Mouse (Mus musculus) myocyte (in vitro differentiated cells): ENCODE results near the gene Dram1. TPM values are rescaled to one million over a fixed set of nuclear protein-coding genes. Genes with fewer than 3 reads are reported as not detected.

Experiments
- H3K27me3 ChIP-seq: one replicate; pipeline ENCODE4 v1.6.1; 2011; ENCODE audit not compliant: control insufficient read depth, insufficient read depth, insufficient read length
- H3K36me3 ChIP-seq: one replicate; pipeline ENCODE4 v1.6.1; 2011; ENCODE audit not compliant: control insufficient read depth, insufficient read depth
- H3K4me2 ChIP-seq: one replicate; pipeline ENCODE4 v1.6.1; 2011; ENCODE audit warnings: low read depth, control low read depth
- H3K4me3 ChIP-seq: one replicate; pipeline ENCODE4 v1.5.1; 2011; ENCODE audit warnings: mild to moderate bottlenecking, control low read depth, moderate library complexity
- H3K79me2 ChIP-seq: one replicate; pipeline ENCODE4 v1.6.1; 2011; ENCODE audit not compliant: control insufficient read depth, insufficient read depth
- H3ac ChIP-seq: one replicate; pipeline ENCODE4 v1.6.1; 2011; ENCODE audit not compliant: control insufficient read depth, insufficient read length
- CEBPB ChIP-seq: IDR thresholded peaks from 2 replicates; pipeline ENCODE4 v1.6.1; 2011; ENCODE audit warnings: mild to moderate bottlenecking, moderate library complexity; ENCODE audit not compliant: poor library complexity, insufficient read depth, severe bottlenecking
- E2F4 ChIP-seq: IDR thresholded peaks from one replicate; pipeline ENCODE4 v1.6.1; 2011; ENCODE audit warnings: mild to moderate bottlenecking, control low read depth, moderate library complexity; ENCODE audit not compliant: insufficient read depth
- MAX ChIP-seq: IDR thresholded peaks from one replicate; pipeline ENCODE4 v1.6.1; 2011; ENCODE audit warnings: low read depth, mild to moderate bottlenecking, control low read depth
- MYOD1 ChIP-seq, 3 experiments: IDR thresholded peaks; one replicate each; pipeline ENCODE4 v1.6.1; 2011; ENCODE audit warnings: control low read depth in 2 of 3, low read depth in 2 of 3, mild to moderate bottlenecking in 2 of 3, moderate library complexity in 1 of 3; ENCODE audit not compliant: insufficient read length in 2 of 3, control insufficient read depth in 1 of 3
- MYOG ChIP-seq, 3 experiments: IDR thresholded peaks; one replicate each; pipeline ENCODE4 v1.6.1; 2011; ENCODE audit warnings: control low read depth in 2 of 3, low read depth in 2 of 3, mild to moderate bottlenecking in 2 of 3; ENCODE audit not compliant: insufficient read length in 2 of 3, control insufficient read depth in 1 of 3, insufficient read depth in 1 of 3
- POLR2A ChIP-seq: IDR thresholded peaks from one replicate; pipeline ENCODE4 v1.6.1; 2011; ENCODE audit warnings: low read depth, mild to moderate bottlenecking, control low read depth, moderate library complexity; ENCODE audit not compliant: insufficient read length
- POLR2AphosphoS2 ChIP-seq: IDR thresholded peaks from one replicate; pipeline ENCODE4 v1.6.1; 2011; ENCODE audit warnings: low read depth, control low read depth; ENCODE audit not compliant: insufficient read length
- REST ChIP-seq: IDR thresholded peaks from one replicate; pipeline ENCODE4 v1.6.1; 2011; ENCODE audit warnings: mild to moderate bottlenecking, control low read depth, moderate library complexity; ENCODE audit not compliant: insufficient read depth, insufficient read length
- SRF ChIP-seq: IDR thresholded peaks from one replicate; pipeline ENCODE4 v1.6.1; 2011; ENCODE audit warnings: low read depth; ENCODE audit not compliant: control insufficient read depth, insufficient read length
- TCF12 ChIP-seq: IDR thresholded peaks from one replicate; pipeline ENCODE4 v1.6.1; 2011; ENCODE audit warnings: mild to moderate bottlenecking, control low read depth; ENCODE audit not compliant: poor library complexity, insufficient read depth, severe bottlenecking
- TCF3 ChIP-seq: IDR thresholded peaks from one replicate; pipeline ENCODE4 v1.6.1; 2011; ENCODE audit warnings: low read depth, control low read depth; ENCODE audit not compliant: insufficient read length
- USF1 ChIP-seq: IDR thresholded peaks from one replicate; pipeline ENCODE4 v1.6.1; 2011; ENCODE audit warnings: low read depth, mild to moderate bottlenecking, control low read depth, moderate library complexity
- polyA plus RNA-seq: library from polyadenylated mRNA; unstranded; fragments of >200 nt; fragmentation: generic; extraction: Trizol; gene quantifications from one replicate; pipeline ENCODE4 v1.2.1, GENCODE M21; 2012; ENCODE audit warnings: missing spikeins

Dram1 gene
- polyA plus RNA-seq, 1 experiment, result 1.7 TPM

GRCm38 (mm10) chr10:88381286-88381685 lies 2.4 kb upstream of the Dram1 start:
- Histone ChIP-seq H3K36me3 (no peaks in the 10 kb centered on the region), H3K27me3 (no peaks in the 10 kb centered on the region), H3K79me2 (peaks cover 6% of the 10 kb centered on the region), H3ac (no peak overlapping the region), H3K4me3 (peak overlapping the region; percentile 33), H3K4me2 (peak overlapping the region; percentile 96)
- TF ChIP-seq TCF3 (no peak), E2F4 (no peak), POLR2AphosphoS2 (no peak), CEBPB (no peak), MAX (no peak), MYOD1 (IDR thresholded peaks at IDR 0.05; ENCODE audit: control insufficient read depth in 1 of 3, insufficient read length in 2 of 3, low read depth in 2 of 3) (no peak), SRF (no peak), TCF12 (no peak)

DNA sequence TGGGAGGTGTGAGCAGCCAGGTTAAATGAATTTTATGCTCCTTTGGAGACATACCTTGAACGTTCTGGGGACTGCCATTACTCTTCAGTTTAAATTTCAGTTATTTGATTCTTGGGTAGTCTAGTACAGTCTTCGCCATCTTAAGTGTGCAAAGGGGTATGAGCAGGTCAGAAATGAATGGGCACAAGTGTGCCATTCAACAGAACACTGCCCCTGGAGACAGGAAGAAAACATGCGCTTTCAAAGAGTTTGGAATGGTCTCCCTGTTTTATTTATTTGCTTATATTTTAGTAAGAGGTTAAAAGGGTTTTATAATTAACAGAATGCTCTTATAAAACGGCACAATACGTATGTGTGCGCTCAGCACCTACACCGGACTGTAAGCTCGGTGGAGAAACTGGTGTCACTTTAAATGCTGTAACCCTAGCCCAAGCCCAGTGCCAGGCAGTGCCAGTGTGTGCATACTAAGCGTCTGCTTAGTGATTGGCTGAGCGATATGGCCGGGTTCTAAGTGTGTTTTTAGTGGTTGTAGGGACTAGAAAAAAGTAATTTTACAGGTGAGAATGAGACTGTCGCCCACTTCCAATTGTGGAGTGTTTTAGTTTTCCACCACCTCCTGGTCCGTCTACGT lies 1.7 kb upstream of the Dram1 start:
- H3ac ChIP-seq, result peak overlapping the region; percentile 40
- no peaks in the 10 kb centered on the region for H3K27me3 ChIP-seq
- peak overlapping the region; percentile 96 for H3K4me2 ChIP-seq
- no peaks in the 10 kb centered on the region for H3K36me3 ChIP-seq
- H3K4me3 ChIP-seq, result peak overlapping the region; percentile 33
- H3K79me2 ChIP-seq, result peaks cover 6% of the 10 kb centered on the region
- TF ChIP-seq SRF (no peak), POLR2AphosphoS2 (no peak), TCF12 (no peak), MYOD1 (IDR thresholded peaks at IDR 0.05; ENCODE audit: control insufficient read depth in 1 of 3, insufficient read length in 2 of 3, low read depth in 2 of 3) (no peak), REST (no peak), MAX (no peak), MYOG (IDR thresholded peaks at IDR 0.05; ENCODE audit: control insufficient read depth in 1 of 3, insufficient read depth in 1 of 3, insufficient read length in 2 of 3, low read depth in 2 of 3) (no peak), TCF3 (no peak), USF1 (no peak), E2F4 (no peak), CEBPB (no peak), POLR2A (no peak)

DNA sequence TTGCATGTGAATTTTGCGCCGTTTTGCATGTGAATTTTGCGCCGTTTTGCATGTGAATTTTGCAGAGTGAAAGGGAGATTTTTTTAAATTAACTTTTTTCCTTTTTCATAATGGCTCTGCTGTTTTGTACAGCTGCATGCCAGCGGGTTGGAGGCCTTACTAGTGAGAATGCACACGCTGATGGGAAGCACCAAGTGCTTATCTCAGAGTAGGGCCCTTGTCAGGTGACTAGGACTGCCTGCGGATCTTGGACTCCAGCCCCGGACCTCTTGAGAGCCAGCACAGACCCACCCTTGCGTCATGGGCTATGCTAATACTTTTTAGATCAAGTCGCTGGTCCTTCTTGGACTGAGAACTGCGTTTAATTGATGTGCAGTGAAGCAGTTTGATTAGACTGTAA lies 1.1 kb upstream of the Dram1 start:
- Histone ChIP-seq H3K36me3 (no peaks in the 10 kb centered on the region), H3K27me3 (no peaks in the 10 kb centered on the region), H3K4me3 (peak overlapping the region; percentile 33), H3K79me2 (peaks cover 6% of the 10 kb centered on the region), H3K4me2 (peak overlapping the region; percentile 96), H3ac (peak overlapping the region; percentile 40)
- TF ChIP-seq E2F4 (no peak), TCF12 (no peak), MAX (no peak), TCF3 (no peak), POLR2AphosphoS2 (no peak), CEBPB (no peak), MYOG (IDR thresholded peaks at IDR 0.05; ENCODE audit: control insufficient read depth in 1 of 3, insufficient read depth in 1 of 3, insufficient read length in 2 of 3, low read depth in 2 of 3) (no peak), SRF (no peak), USF1 (no peak), REST (no peak), MYOD1 (IDR thresholded peaks at IDR 0.05; ENCODE audit: control insufficient read depth in 1 of 3, insufficient read length in 2 of 3, low read depth in 2 of 3) (no peak), POLR2A (no peak)

GRCm38 (mm10) chr10:88377666-88378065 lies 1.2 kb downstream of the Dram1 start:
- Histone ChIP-seq H3K79me2 (peaks cover 2% of the 10 kb centered on the region), H3ac (no peak overlapping the region), H3K36me3 (no peaks in the 10 kb centered on the region), H3K4me2 (no peak overlapping the region), H3K4me3 (no peak overlapping the region), H3K27me3 (no peaks in the 10 kb centered on the region)
- TF ChIP-seq SRF (no peak), MYOG (IDR thresholded peaks at IDR 0.05; ENCODE audit: control insufficient read depth in 1 of 3, insufficient read depth in 1 of 3, insufficient read length in 2 of 3, low read depth in 2 of 3) (no peak), REST (no peak), MYOD1 (IDR thresholded peaks at IDR 0.05; ENCODE audit: control insufficient read depth in 1 of 3, insufficient read length in 2 of 3, low read depth in 2 of 3) (no peak), TCF3 (no peak), POLR2AphosphoS2 (no peak), TCF12 (no peak), MAX (no peak), CEBPB (no peak)

GRCm38 (mm10) chr10:88376770-88377169 lies 2.1 kb downstream of the Dram1 start:
- Histone ChIP-seq H3K27me3 (no peaks in the 10 kb centered on the region), H3K4me3 (no peak overlapping the region), H3K4me2 (peak overlapping the region; percentile 25)

More at GRCm38 (mm10) chr10:88376770-88377169, 2.1 kb downstream of the Dram1 start:
- Histone ChIP-seq H3K79me2 (no peaks in the 10 kb centered on the region), H3ac (no peak overlapping the region), H3K36me3 (no peaks in the 10 kb centered on the region)
- TF ChIP-seq MYOG (IDR thresholded peaks at IDR 0.05; ENCODE audit: control insufficient read depth in 1 of 3, insufficient read depth in 1 of 3, insufficient read length in 2 of 3, low read depth in 2 of 3), result no peak
- no peak for TF ChIP-seq POLR2A
- no peak for TF ChIP-seq SRF
- TF ChIP-seq USF1, result no peak
- TF ChIP-seq TCF12, result no peak
- TF ChIP-seq MYOD1 (IDR thresholded peaks at IDR 0.05; ENCODE audit: control insufficient read depth in 1 of 3, insufficient read length in 2 of 3, low read depth in 2 of 3), result no peak
- TF ChIP-seq E2F4, result no peak
- no peak for TF ChIP-seq MAX
- no peak for TF ChIP-seq POLR2AphosphoS2
- no peak for TF ChIP-seq CEBPB
- TF ChIP-seq TCF3, result no peak
